Mouse (Mus musculus) kidney, adult 2 months (tissue): ENCODE data around the gene Plaa. TPM values are rescaled to one million over a fixed set of nuclear protein-coding genes. Genes with fewer than 3 reads are reported as not detected.

Source experiments
- DNase-seq: peaks from one replicate; pipeline ENCODE4 v3.0.0; 2021
- H3K27ac ChIP-seq: fragments of 200-500 bp; 2 replicates; pipeline ENCODE4 v1.5.1; 2012; ENCODE audit warnings: low read depth, low read length, control low read depth, inconsistent platforms; ENCODE audit not compliant: insufficient read depth
- H3K27me3 ChIP-seq: fragments of 200-500 bp; replicated peaks from 2 replicates; pipeline ENCODE4 v1.6.1; 2012; ENCODE audit warnings: mild to moderate bottlenecking, moderate library complexity, low read length, inconsistent platforms; ENCODE audit not compliant: control insufficient read depth, insufficient read depth
- H3K36me3 ChIP-seq: fragments of 200-500 bp; 2 replicates; pipeline ENCODE4 v1.6.1; 2012; ENCODE audit warnings: mild to moderate bottlenecking, moderate library complexity, low read length, inconsistent platforms; ENCODE audit not compliant: control insufficient read depth, insufficient read depth
- H3K4me1 ChIP-seq: fragments of 200-500 bp; 2 replicates; pipeline ENCODE4 v1.6.1; 2011; ENCODE audit warnings: low read length; ENCODE audit not compliant: control insufficient read depth, insufficient read depth
- H3K4me3 ChIP-seq: fragments of 200-500 bp; 2 replicates; pipeline ENCODE4 v1.5.1; 2011; ENCODE audit warnings: mild to moderate bottlenecking, low read depth, low read length, control low read depth; ENCODE audit not compliant: insufficient read depth
- CTCF ChIP-seq: fragments of 200-500 bp; conservative IDR thresholded peaks from 2 replicates; pipeline ENCODE4 v1.5.1; 2011; ENCODE audit warnings: low read depth, mild to moderate bottlenecking, control low read depth, low read length, moderate library complexity, mixed read lengths; ENCODE audit not compliant: insufficient read depth, insufficient read length
- POLR2A ChIP-seq: fragments of 200-500 bp; IDR thresholded peaks from one replicate; pipeline ENCODE4 v1.6.1; 2011; ENCODE audit warnings: low read depth, low read length, control low read depth
- WGBS: fragments of 180-500 bp; shearing (Covaris S2); methylation state at CpG from one replicate; pipeline ENCODE4 v1.1.7; 2018; 5-methylcytosine and 5-hydroxymethylcytosine counted together
- polyA plus RNA-seq: library from polyadenylated mRNA; depleted of rRNA; stranded (reverse); fragments of >200 nt; gene quantifications from 2 replicates; pipeline ENCODE4 v1.2.3, GENCODE M21; 2012

Plaa gene
- polyA plus RNA-seq, 1 experiment, result 26.5 TPM

DNA sequence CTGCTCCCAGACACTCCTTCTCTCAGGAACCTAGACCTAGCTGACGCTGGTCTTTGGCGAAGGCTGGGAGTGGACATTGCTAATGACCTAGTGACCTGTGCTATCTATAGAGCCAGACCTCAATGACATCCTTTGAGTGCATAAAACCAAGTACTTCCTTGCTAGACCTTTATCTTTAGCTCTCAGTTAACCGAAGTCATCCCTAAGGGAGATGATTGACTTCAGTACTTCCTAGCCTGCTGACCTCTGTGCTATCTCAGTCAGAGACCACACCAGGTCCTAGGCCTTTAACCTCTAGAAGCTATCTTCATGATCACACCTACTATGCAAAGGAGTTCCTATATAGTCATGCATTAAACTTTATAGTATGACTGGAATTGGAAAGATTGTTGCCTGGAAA is 7.3 kb upstream of the Plaa start:
- no peak overlapping the region for H3K27ac ChIP-seq
- no peaks in the 10 kb centered on the region; the same call in 1 of the 2 replicates for H3K4me1 ChIP-seq
- 85% methylated on average over 3 of the region's 3 CpGs for WGBS
- no peak overlapping the region for H3K4me3 ChIP-seq
- H3K36me3 ChIP-seq, result no peaks in the 10 kb centered on the region
- no peaks in the 10 kb centered on the region for H3K27me3 ChIP-seq
- TF ChIP-seq CTCF (no peak), POLR2A (no peak)
- DNase-seq, result no peak

- peaks cover 4% of the 10 kb centered on the region; the same call in 1 of the 2 replicates for H3K4me1 ChIP-seq
Measured at GRCm38 (mm10) chr4:94605591-94605990, 2.5 kb upstream of the Plaa start.

DNA sequence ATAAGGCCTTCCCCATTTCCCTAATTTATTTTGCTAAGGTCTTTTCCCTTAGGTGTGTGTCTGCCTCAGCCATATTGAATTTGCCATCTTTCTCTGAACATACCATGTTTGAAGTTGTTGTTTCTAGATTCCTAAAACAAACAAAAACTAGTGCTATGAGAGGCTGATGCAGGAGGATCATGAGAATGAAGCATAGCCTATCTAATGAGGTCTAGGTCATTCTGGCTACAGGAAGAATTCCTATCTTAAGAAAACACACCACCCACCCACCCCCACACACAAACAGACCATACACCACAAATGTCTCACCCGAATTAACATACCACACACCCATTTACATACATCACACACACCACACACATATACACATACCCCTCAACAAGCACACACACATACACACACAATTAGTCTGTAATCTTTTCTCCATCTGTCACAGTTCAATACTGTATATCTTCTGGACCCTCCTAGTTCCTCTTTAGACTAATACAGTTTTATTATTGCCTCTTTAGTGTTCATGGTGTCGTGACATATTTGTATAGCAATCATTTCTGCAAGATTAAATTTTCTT is 1.5 kb upstream of the Plaa start:
- Histone ChIP-seq H3K27ac (peak overlapping the region; percentile 16; the same call in 1 of the 2 replicates), H3K27me3 (no peaks in the 10 kb centered on the region), H3K4me1 (peaks cover 4% of the 10 kb centered on the region; the same call in 1 of the 2 replicates), H3K36me3 (no peaks in the 10 kb centered on the region), H3K4me3 (no peak overlapping the region)
- TF ChIP-seq CTCF, result no peak
- no peak for TF ChIP-seq POLR2A
- no peak for DNase-seq
- WGBS, result 83% methylated on average over 2 of the region's 2 CpGs

More at GRCm38 (mm10) chr4:94605591-94605990, 2.5 kb upstream of the Plaa start:
- 42% methylated on average over 2 of the region's 2 CpGs for WGBS
- Histone ChIP-seq H3K27me3 (no peaks in the 10 kb centered on the region), H3K4me3 (no peak overlapping the region), H3K27ac (peak overlapping the region; percentile 97), H3K36me3 (no peaks in the 10 kb centered on the region)
- DNase-seq, result peak; percentile 80
- no peak for TF ChIP-seq CTCF
- no peak for TF ChIP-seq POLR2A

DNA sequence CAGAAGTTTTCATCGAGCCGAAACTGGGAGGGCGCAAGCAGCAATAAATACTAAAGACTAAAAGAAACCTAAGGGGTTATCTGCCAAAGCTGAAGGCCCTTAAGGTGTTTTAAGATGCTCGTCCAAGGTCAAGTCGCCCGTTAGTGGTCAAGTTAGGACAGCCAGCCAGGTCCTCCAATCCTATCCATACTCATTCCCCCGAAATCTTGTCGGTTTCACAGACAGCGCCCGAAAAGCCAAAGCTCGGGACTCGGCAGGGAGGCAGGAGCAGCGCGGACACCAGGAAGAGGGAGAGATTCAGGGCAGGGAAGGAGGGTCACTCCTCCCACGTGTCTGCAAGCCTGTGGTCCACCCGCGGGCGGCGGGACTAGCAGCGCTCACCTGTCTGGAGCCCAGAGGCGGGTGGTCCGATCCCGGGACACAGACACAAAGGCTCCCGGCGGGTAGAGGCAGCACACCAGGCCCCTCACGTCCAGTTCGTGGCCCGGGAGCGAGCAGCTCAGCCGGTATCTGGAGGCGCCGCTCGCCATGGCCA is 481 bp downstream of the Plaa start:
- Histone ChIP-seq H3K36me3 (no peaks in the 10 kb centered on the region), H3K27me3 (no peaks in the 10 kb centered on the region), H3K4me3 (peak overlapping the region; percentile 96), H3K4me1 (peaks cover 4% of the 10 kb centered on the region; the same call in 1 of the 2 replicates), H3K27ac (peak overlapping the region; percentile 65)
- TF ChIP-seq CTCF (no peak), POLR2A (no peak)
- WGBS, result under 1% methylated on average over 33 of the region's 33 CpGs
- no peak for DNase-seq

GRCm38 (mm10) chr4:94601395-94601794 is 1.6 kb downstream of the Plaa start:
- Histone ChIP-seq H3K27me3 (no peaks in the 10 kb centered on the region), H3K4me3 (no peak overlapping the region), H3K36me3 (no peaks in the 10 kb centered on the region), H3K4me1 (peaks cover 4% of the 10 kb centered on the region; the same call in 1 of the 2 replicates), H3K27ac (no peak overlapping the region)
- 72% methylated on average over 4 of the region's 4 CpGs for WGBS
- TF ChIP-seq POLR2A (no peak), CTCF (no peak)
- no peak for DNase-seq

DNA sequence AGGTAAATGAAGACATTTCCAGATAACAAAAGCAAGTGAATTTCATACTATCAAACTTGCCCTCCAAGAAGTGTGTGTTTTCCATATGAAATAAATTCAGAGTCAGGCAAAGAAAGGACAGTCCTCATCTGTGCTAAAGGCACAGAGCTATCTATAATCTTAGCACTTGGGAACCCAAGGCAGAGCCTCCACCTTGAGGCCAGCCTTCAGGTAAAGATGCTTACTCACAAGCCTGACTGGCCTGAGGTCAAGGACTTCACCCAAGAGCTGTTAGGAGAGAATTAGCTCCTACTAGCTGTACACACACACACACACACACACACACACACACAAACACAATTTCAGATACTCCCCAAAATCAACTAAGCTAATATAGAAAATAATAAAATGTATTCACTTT is 10.3 kb downstream of the Plaa start:
- Histone ChIP-seq H3K4me3 (no peak overlapping the region), H3K4me1 (peaks cover 7% of the 10 kb centered on the region), H3K27me3 (no peaks in the 10 kb centered on the region), H3K36me3 (no peaks in the 10 kb centered on the region), H3K27ac (no peak overlapping the region)
- no peak for TF ChIP-seq POLR2A
- TF ChIP-seq CTCF, result no peak
- DNase-seq, result no peak

GRCm38 (mm10) chr4:94591765-94592381 is 11.2 kb downstream of the Plaa start:
- H3K27ac ChIP-seq, result no peak overlapping the region
- no peaks in the 10 kb centered on the region for H3K36me3 ChIP-seq
- no peak overlapping the region for H3K4me3 ChIP-seq
- no peak for TF ChIP-seq POLR2A
- no peak for TF ChIP-seq CTCF
- peak; percentile 22 for DNase-seq
- no peaks in the 10 kb centered on the region for H3K27me3 ChIP-seq
- H3K4me1 ChIP-seq, result peaks cover 7% of the 10 kb centered on the region
- WGBS, result 67% methylated on average over 4 of the region's 4 CpGs
